18 mouse cellular contexts compared by ENCODE assay signal in genomic region chr3:105436383-105436782, GRCm38 (mm10). TPM values are rescaled to one million over a fixed set of nuclear protein-coding genes. Genes with fewer than 3 reads are reported as not detected.
DNase-seq lines count a peak whose midpoint lies in the region; ATAC-seq and TF ChIP-seq lines count a peak whose summit lies in the region.
"Had no signal": no experiment of that assay in that cellular context is flagged by ENCODE, and none has a peak within 500 bp of the region (broad histone marks: within the 10 kb centered on the region; RNA-seq: fewer than 3 reads in every experiment).

No protein-coding gene starts in this region.

- intact Hi-C loops in left cerebral cortex, postnatal 25 days (cut with DNase I) = no loop called here
- intact Hi-C loops in left cerebral cortex, postnatal 4 days (cut with DNase I) = no loop called here

- no peak overlapping the region for H3K9ac ChIP-seq in midbrain, embryonic 16.5 days (ENCODE audit: low read depth, low read length)
- H3K9ac ChIP-seq in liver, postnatal 0 days (replicated peaks) = no peak overlapping the region
- H3K9ac ChIP-seq: limb, embryonic 12.5 days; liver, embryonic 12.5 days; lung, embryonic 14.5 days had no signal

- ATAC-seq in midbrain, embryonic 16.5 days = peak; percentile 82
- no peak for ATAC-seq in liver, postnatal 0 days
- ATAC-seq: liver, embryonic 12.5 days had no signal

- H3K4me1 ChIP-seq in midbrain, embryonic 16.5 days (ENCODE audit: control insufficient read depth, insufficient read depth, low read length) = peaks cover 12% of the 10 kb centered on the region
- H3K4me1 ChIP-seq in liver, postnatal 0 days (ENCODE audit: insufficient read depth) = no peaks in the 10 kb centered on the region
- H3K4me1 ChIP-seq: limb, embryonic 12.5 days; liver, embryonic 12.5 days had no signal

- no peak for TF ChIP-seq CTCF in brain, embryonic 14.5 days (IDR thresholded peaks at IDR 0.05; ENCODE audit: borderline replicate concordance, extremely low read depth, insufficient read depth, insufficient read length)
- TF ChIP-seq CTCF in liver, postnatal 0 days (IDR thresholded peaks at IDR 0.05; ENCODE audit: low read depth) = no peak

- peak; percentile 37 to 52 for DNase-seq in frontal cortex, postnatal 36 days (ENCODE audit: low spot score in 2 of 2)
- no peak for DNase-seq in frontal cortex, postnatal 10 days (ENCODE audit: low spot score in 2 of 2)
- DNase-seq in left cerebral cortex, postnatal 25 days (ENCODE audit: low spot score in 2 of 2) = peak; percentile 58 to 63
- DNase-seq in left cerebral cortex, postnatal 4 days = no peak
- peak; percentile 63 for DNase-seq in brain, embryonic 14.5 days (ENCODE audit: low read depth)
- DNase-seq in liver, postnatal 0 days = no peak
- DNase-seq: cerebellum, adult 8-10 months; kidney, adult 18-20 months; layer of hippocampus, postnatal 36 days; lung, embryonic 14.5 days; retina, postnatal 1 day had no signal

- TF ChIP-seq POLR2A in brain, embryonic 14.5 days (IDR thresholded peaks at IDR 0.05; ENCODE audit: borderline replicate concordance, extremely low read depth, insufficient read depth, insufficient read length, poor library complexity, severe bottlenecking) = no peak

- H3K4me3 ChIP-seq in midbrain, embryonic 16.5 days (ENCODE audit: low read depth, low read length) = no peak overlapping the region
- H3K4me3 ChIP-seq in liver, postnatal 0 days (ENCODE audit: low read depth, low read length) = no peak overlapping the region
- H3K4me3 ChIP-seq: heart, embryonic 10.5 days; limb, embryonic 12.5 days; liver, embryonic 12.5 days had no signal

- peak overlapping the region; percentile 50; the same call in 1 of the 2 replicates for H3K27ac ChIP-seq in midbrain, embryonic 16.5 days (ENCODE audit: low read length)
- H3K27ac ChIP-seq in liver, postnatal 0 days (ENCODE audit: low read depth) = no peak overlapping the region
- H3K27ac ChIP-seq: heart, embryonic 10.5 days; kidney, postnatal 0 days; limb, embryonic 12.5 days; liver, embryonic 12.5 days; stomach, postnatal 0 days had no signal

- TF ChIP-seq EP300 in liver, postnatal 0 days (IDR thresholded peaks at IDR 0.05; ENCODE audit: low read depth) = no peak

- H3K27me3 ChIP-seq in midbrain, embryonic 16.5 days (ENCODE audit: control insufficient read depth, insufficient read depth, low read depth, low read length) = no peaks in the 10 kb centered on the region
- H3K27me3 ChIP-seq in liver, postnatal 0 days (ENCODE audit: insufficient read depth, low read length) = no peaks in the 10 kb centered on the region
- H3K27me3 ChIP-seq: limb, embryonic 12.5 days; liver, embryonic 12.5 days had no signal

- no peaks in the 10 kb centered on the region for H3K9me3 ChIP-seq in midbrain, embryonic 16.5 days (replicated peaks; ENCODE audit: control insufficient read depth, low read length, poor library complexity, severe bottlenecking)
- no peaks in the 10 kb centered on the region for H3K9me3 ChIP-seq in liver, postnatal 0 days (ENCODE audit: low read length)
- H3K9me3 ChIP-seq: heart, embryonic 10.5 days; limb, embryonic 12.5 days; liver, embryonic 12.5 days had no signal

- WGBS in midbrain, embryonic 16.5 days = 14% methylated on average over 2 of the region's 2 CpGs
- WGBS in liver, postnatal 0 days (ENCODE audit: insufficient replicate concordance) = 41% methylated on average over 2 of the region's 2 CpGs

- H3K36me3 ChIP-seq in midbrain, embryonic 16.5 days (ENCODE audit: control insufficient read depth, insufficient read depth, low read length) = no peaks in the 10 kb centered on the region
- H3K36me3 ChIP-seq in liver, postnatal 0 days (replicated peaks; ENCODE audit: insufficient read depth, low read length) = no peaks in the 10 kb centered on the region
- H3K36me3 ChIP-seq: heart, embryonic 10.5 days; limb, embryonic 12.5 days; liver, embryonic 12.5 days had no signal

- H3K4me2 ChIP-seq in midbrain, embryonic 16.5 days (ENCODE audit: low read length) = no peak overlapping the region
- no peak overlapping the region for H3K4me2 ChIP-seq in liver, postnatal 0 days (ENCODE audit: low read depth, low read length)
- H3K4me2 ChIP-seq: limb, embryonic 12.5 days; liver, embryonic 12.5 days; lung, embryonic 14.5 days had no signal

RNA-seq across cellular contexts. Expression of gene Kcnd3, which starts 15.7 kb away (rescaled TPM):
- total RNA-seq in left cerebral cortex, postnatal 25 days (2021) = 10 to 100 TPM; 49.4 to 55.7 TPM
- total RNA-seq in left cerebral cortex, postnatal 4 days (2021) = 10 to 100 TPM; 35.8 to 41.2 TPM
- polyA plus RNA-seq in brain, embryonic 14.5 days (2012; rRNA removed) = 19.2 and 32.0 TPM in 2 replicates
- 11.6 TPM in 2 replicates for polyA plus RNA-seq in midbrain, embryonic 16.5 days (2015; fragmentation: Nextera tagmentation; extraction: Ambion mirVana)
- polyA plus RNA-seq in liver, postnatal 0 days (2015; fragmentation: Nextera tagmentation; extraction: Ambion mirVana) = 0.02 and 0.05 TPM in 2 replicates
- total RNA-seq: common myeloid progenitor, adult 5-6 weeks had no signal

Comparison
In these comparisons a context has a peak if more than half of its experiments do, and no peak if none do; other contexts are left out.
1. DNase-seq: peak in frontal cortex, postnatal 36 days (2 of 2), left cerebral cortex, postnatal 25 days (2 of 2) and brain, embryonic 14.5 days (single experiment); none in frontal cortex, postnatal 10 days (0 of 2), left cerebral cortex, postnatal 4 days (single experiment) and liver, postnatal 0 days (single experiment).
2. RNA of gene Kcnd3, which starts 15.7 kb away (polyA plus RNA-seq): 19.2 to 32.0 TPM in brain, embryonic 14.5 days and 11.6 TPM in midbrain, embryonic 16.5 days; 0.02 to 0.05 TPM in liver, postnatal 0 days; every median in the first group is over 10 times any median in the second.